Mouse (Mus musculus): Measurements from ENCODE around the gene Slc9a1. TPM values are rescaled to one million over a fixed set of nuclear protein-coding genes. Genes with fewer than 3 reads are reported as not detected.
A peak's percentile ranks its signal among the peaks of the same experiment; 100 is the strongest.

The Slc9a1 gene
- total RNA-seq, 2 experiments from 2014 or later, result 11.6 to 20.3 TPM

- no peak for ATAC-seq (ENCODE audit: poor library complexity, severe bottlenecking)
Measured at GRCm38 (mm10) chr4:133372278-133372665, 2.8 kb downstream of the Slc9a1 start.

GRCm38 (mm10) chr4:133374011-133374410 lies 4.5 kb downstream of the Slc9a1 start:
- ATAC-seq (ENCODE audit: poor library complexity, severe bottlenecking), result no peak

- no peak for ATAC-seq (ENCODE audit: poor library complexity, severe bottlenecking)
Measured at GRCm38 (mm10) chr4:133375812-133376577, 6.5 kb downstream of the Slc9a1 start.

GRCm38 (mm10) chr4:133378236-133379045 lies 8.9 kb downstream of the Slc9a1 start:
- ATAC-seq (ENCODE audit: poor library complexity, severe bottlenecking), result no peak

- no peak for ATAC-seq (ENCODE audit: poor library complexity, severe bottlenecking)
Measured at GRCm38 (mm10) chr4:133379046-133379347, 9.5 kb downstream of the Slc9a1 start.

GRCm38 (mm10) chr4:133379861-133380260 lies 10.4 kb downstream of the Slc9a1 start:
- no peak for ATAC-seq (ENCODE audit: poor library complexity, severe bottlenecking)

GRCm38 (mm10) chr4:133380532-133380931 lies 11.0 kb downstream of the Slc9a1 start:
- no peak for ATAC-seq (ENCODE audit: poor library complexity, severe bottlenecking)

- no peak for ATAC-seq (ENCODE audit: poor library complexity, severe bottlenecking)
Measured at GRCm38 (mm10) chr4:133381141-133381540, 11.6 kb downstream of the Slc9a1 start.

GRCm38 (mm10) chr4:133386061-133386797 lies 16.7 kb downstream of the Slc9a1 start:
- ATAC-seq (ENCODE audit: poor library complexity, severe bottlenecking), result no peak

GRCm38 (mm10) chr4:133387053-133387452 lies 17.5 kb downstream of the Slc9a1 start:
- ATAC-seq (ENCODE audit: poor library complexity, severe bottlenecking), result no peak

GRCm38 (mm10) chr4:133388781-133389552 lies 19.5 kb downstream of the Slc9a1 start:
- no peak for ATAC-seq (ENCODE audit: poor library complexity, severe bottlenecking)

- peak; percentile 22 for ATAC-seq (ENCODE audit: poor library complexity, severe bottlenecking)
Measured at GRCm38 (mm10) chr4:133390042-133390441, 20.5 kb downstream of the Slc9a1 start.

GRCm38 (mm10) chr4:133390585-133390984 lies 21.1 kb downstream of the Slc9a1 start:
- peak; percentile 91 for ATAC-seq (ENCODE audit: poor library complexity, severe bottlenecking)

- 0 out of 2 replicates have a peak, but pooled peaks have one; percentile 8 for ATAC-seq (ENCODE audit: poor library complexity, severe bottlenecking)
Measured at GRCm38 (mm10) chr4:133391185-133392040, 21.9 kb downstream of the Slc9a1 start.

GRCm38 (mm10) chr4:133394981-133395573 lies 25.6 kb downstream of the Slc9a1 start:
- no peak for ATAC-seq (ENCODE audit: poor library complexity, severe bottlenecking)

GRCm38 (mm10) chr4:133396079-133396478 lies 26.6 kb downstream of the Slc9a1 start:
- ATAC-seq (ENCODE audit: poor library complexity, severe bottlenecking), result no peak

- no peak for ATAC-seq (ENCODE audit: poor library complexity, severe bottlenecking)
Measured at GRCm38 (mm10) chr4:133397299-133397698, 27.8 kb downstream of the Slc9a1 start.

- ATAC-seq (ENCODE audit: poor library complexity, severe bottlenecking), result peak; percentile 66
Measured at GRCm38 (mm10) chr4:133397961-133398360, 28.5 kb downstream of the Slc9a1 start.

GRCm38 (mm10) chr4:133398619-133399018 lies 29.1 kb downstream of the Slc9a1 start:
- peak; percentile 29 for ATAC-seq (ENCODE audit: poor library complexity, severe bottlenecking)

Measured in megakaryocyte, adult 5-6 weeks (primary cell).